Mouse (Mus musculus): Measurements from ENCODE around the gene Zfp189. TPM values are rescaled to one million over a fixed set of nuclear protein-coding genes. Genes with fewer than 3 reads are reported as not detected.

Zfp189 gene
- polyA plus RNA-seq, 1 experiment from 2014 or later = 8.3 TPM

DNA sequence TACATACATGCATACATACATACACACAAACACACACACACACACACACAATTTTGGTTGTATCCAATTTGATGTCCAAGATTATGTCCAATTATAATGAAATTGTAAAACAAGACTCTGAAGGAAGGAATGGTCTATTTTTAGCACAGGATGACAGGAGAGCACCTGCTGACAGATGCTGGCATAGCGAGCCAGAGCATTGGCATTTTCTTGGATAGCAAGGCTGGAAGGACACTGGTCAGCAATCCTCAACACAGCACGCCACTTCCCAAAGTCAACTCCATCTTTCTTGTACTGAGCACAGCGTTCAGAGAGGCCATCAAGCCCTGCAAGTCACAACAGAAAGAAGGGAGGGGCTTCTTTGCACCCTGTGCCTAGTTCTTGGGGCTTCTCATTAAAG is 20.0 kb downstream of the Zfp189 start:
- no peaks in the 10 kb centered on the region for H3K27me3 ChIP-seq (ENCODE audit: control insufficient read depth, insufficient read depth, low read length)
- WGBS = 46% methylated on average over 3 of the region's 3 CpGs

DNA sequence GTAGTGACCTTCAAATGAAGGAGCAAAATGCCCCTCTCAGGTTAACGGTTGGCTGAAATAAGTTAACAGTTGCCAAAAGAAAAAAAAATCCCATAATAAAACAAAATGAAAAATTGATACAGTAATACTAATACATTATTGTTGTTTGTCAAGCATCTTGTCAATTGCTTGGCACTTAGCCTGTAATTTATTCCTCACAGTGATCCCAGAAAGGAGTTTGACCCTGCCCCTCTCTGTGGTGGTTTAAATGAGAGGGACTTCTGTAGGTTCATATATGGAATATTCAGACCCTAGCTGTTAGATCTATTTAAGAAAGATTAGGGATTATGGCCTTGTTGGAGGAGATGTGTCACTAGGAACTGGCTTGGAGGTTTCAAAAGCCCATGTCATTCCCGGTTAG is 25.1 kb downstream of the Zfp189 start:
- Histone ChIP-seq H3K36me3 (ENCODE audit: control insufficient read depth, insufficient read depth, low read length) (no peaks in the 10 kb centered on the region), H3K27me3 (ENCODE audit: control insufficient read depth, insufficient read depth, low read length) (no peaks in the 10 kb centered on the region), H3K9me3 (ENCODE audit: control insufficient read depth, low read length) (no peaks in the 10 kb centered on the region), H3K27ac (replicated peaks in 1 of 2; ENCODE audit: control insufficient read depth in 1 of 2, insufficient read depth in 1 of 2, low read depth in 2 of 2, low read length in 2 of 2) (no peak overlapping the region), H3K4me3 (ENCODE audit: control insufficient read depth in 1 of 2, insufficient read depth in 1 of 2, low read depth in 1 of 2, low read length in 2 of 2) (no peak overlapping the region), H3K4me2 (ENCODE audit: low read length) (no peak overlapping the region), H3K9ac (ENCODE audit: low read length) (no peak overlapping the region), H3K4me1 (ENCODE audit: control insufficient read depth in 2 of 2, insufficient read depth in 2 of 2, low read length in 2 of 2) (peaks cover under 1 to 3% of the 10 kb centered on the region in 2 experiments; a peak in 2 of 4 replicates)
- 87% methylated on average over 2 of the region's 2 CpGs for WGBS
- no peak for ATAC-seq (ENCODE audit: insufficient number of reproducible peaks, insufficient read depth, low FRiP score, low read depth)

More for the DNA sequence above, 20.0 kb downstream of the Zfp189 start:
- Histone ChIP-seq H3K4me3 (ENCODE audit: control insufficient read depth in 1 of 2, insufficient read depth in 1 of 2, low read depth in 1 of 2, low read length in 2 of 2) (no peak overlapping the region), H3K27ac (replicated peaks in 1 of 2; ENCODE audit: control insufficient read depth in 1 of 2, insufficient read depth in 1 of 2, low read depth in 2 of 2, low read length in 2 of 2) (no peak overlapping the region), H3K9ac (ENCODE audit: low read length) (no peak overlapping the region), H3K9me3 (ENCODE audit: control insufficient read depth, low read length) (no peaks in the 10 kb centered on the region), H3K4me1 (ENCODE audit: control insufficient read depth in 2 of 2, insufficient read depth in 2 of 2, low read length in 2 of 2) (peaks cover 2 to 17% of the 10 kb centered on the region in 2 experiments; a peak in 2 of 4 replicates), H3K36me3 (ENCODE audit: control insufficient read depth, insufficient read depth, low read length) (no peaks in the 10 kb centered on the region), H3K4me2 (ENCODE audit: low read length) (no peak overlapping the region)
- no peak for ATAC-seq (ENCODE audit: insufficient number of reproducible peaks, insufficient read depth, low FRiP score, low read depth)

DNA sequence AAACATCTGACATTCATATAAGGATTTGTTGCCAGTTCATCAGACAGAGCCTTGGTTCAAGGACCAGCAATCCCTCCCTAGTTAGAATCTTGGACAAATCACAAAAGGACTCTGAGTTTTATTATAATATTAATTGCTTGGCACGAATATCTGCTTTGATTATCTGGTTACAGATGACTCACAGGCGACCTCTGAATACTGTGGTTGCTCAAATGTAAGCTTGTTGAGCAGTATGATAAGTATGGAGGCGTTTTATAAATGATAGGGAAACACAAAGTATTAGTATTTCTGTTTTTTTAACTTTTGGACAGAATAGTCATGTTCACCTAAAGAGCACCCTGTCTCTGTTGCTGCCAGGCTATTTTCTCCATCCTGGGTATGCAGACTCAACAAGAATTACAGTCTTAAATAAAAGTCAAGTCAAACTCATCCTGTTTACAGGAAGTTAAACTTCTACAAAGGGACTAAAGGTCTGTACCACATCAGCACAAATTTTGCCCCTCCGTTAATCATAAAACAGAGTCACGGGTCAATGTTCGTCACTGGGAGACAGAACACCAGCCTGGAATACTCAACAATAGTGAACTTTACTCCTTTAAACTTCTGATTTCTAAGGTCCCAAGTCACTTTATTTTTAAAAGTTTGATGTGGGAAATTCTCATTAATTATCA is 26.0 kb downstream of the Zfp189 start:
- no peaks in the 10 kb centered on the region for H3K36me3 ChIP-seq (ENCODE audit: control insufficient read depth, insufficient read depth, low read length)
- H3K9ac ChIP-seq (ENCODE audit: low read length) = no peak overlapping the region
- no peak overlapping the region for H3K4me2 ChIP-seq (ENCODE audit: low read length)
- no peaks in the 10 kb centered on the region for H3K9me3 ChIP-seq (ENCODE audit: control insufficient read depth, low read length)
- H3K27ac ChIP-seq (replicated peaks in 1 of 2; ENCODE audit: control insufficient read depth in 1 of 2, insufficient read depth in 1 of 2, low read depth in 2 of 2, low read length in 2 of 2) = no peak overlapping the region
- no peak for ATAC-seq (ENCODE audit: insufficient number of reproducible peaks, insufficient read depth, low FRiP score, low read depth)
- H3K4me1 ChIP-seq (ENCODE audit: control insufficient read depth in 2 of 2, insufficient read depth in 2 of 2, low read length in 2 of 2) = no peaks in the 10 kb centered on the region
- H3K4me3 ChIP-seq (ENCODE audit: control insufficient read depth in 1 of 2, insufficient read depth in 1 of 2, low read depth in 1 of 2, low read length in 2 of 2) = no peak overlapping the region
- H3K27me3 ChIP-seq (ENCODE audit: control insufficient read depth, insufficient read depth, low read length) = no peaks in the 10 kb centered on the region
- WGBS = 64% methylated on average over 6 of the region's 6 CpGs

DNA sequence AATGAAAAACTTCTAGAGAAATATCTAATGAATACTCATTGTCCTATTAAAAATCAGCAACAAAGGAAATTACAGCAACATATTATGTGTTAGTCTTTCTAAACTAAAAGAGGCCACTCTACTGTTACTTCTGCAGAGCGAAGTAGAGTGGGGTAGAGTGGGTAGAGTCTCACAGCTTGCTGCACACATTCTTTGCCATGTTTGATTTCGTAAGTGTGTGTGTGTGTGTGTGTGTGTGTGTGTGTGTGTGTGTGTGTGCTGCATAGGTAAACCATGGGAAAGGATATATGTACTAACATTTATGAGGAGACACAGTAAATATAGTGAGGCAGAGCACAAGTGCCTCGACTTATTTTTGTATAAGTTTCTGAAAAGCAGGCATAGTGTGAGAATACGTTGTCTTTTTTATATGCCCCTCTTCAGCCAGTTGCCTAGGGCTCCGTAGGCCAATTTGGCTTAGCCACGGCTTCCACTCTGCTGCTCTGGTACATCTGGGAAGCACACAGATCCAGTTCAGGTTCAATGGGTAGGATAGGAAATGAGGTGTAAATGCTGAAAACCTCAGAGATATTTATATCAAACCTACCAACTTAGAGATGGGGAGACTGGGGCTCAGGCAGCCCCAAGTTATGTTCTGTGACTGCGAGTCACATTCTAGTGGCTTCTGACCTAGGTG is 26.7 kb downstream of the Zfp189 start:
- Histone ChIP-seq H3K27ac (replicated peaks in 1 of 2; ENCODE audit: control insufficient read depth in 1 of 2, insufficient read depth in 1 of 2, low read depth in 2 of 2, low read length in 2 of 2) (no peak overlapping the region), H3K4me3 (ENCODE audit: control insufficient read depth in 1 of 2, insufficient read depth in 1 of 2, low read depth in 1 of 2, low read length in 2 of 2) (no peak overlapping the region), H3K36me3 (ENCODE audit: control insufficient read depth, insufficient read depth, low read length) (no peaks in the 10 kb centered on the region), H3K9ac (ENCODE audit: low read length) (no peak overlapping the region), H3K4me1 (ENCODE audit: control insufficient read depth in 2 of 2, insufficient read depth in 2 of 2, low read length in 2 of 2) (no peaks in the 10 kb centered on the region), H3K4me2 (ENCODE audit: low read length) (no peak overlapping the region), H3K9me3 (ENCODE audit: control insufficient read depth, low read length) (no peaks in the 10 kb centered on the region), H3K27me3 (ENCODE audit: control insufficient read depth, insufficient read depth, low read length) (no peaks in the 10 kb centered on the region)
- no peak for ATAC-seq (ENCODE audit: insufficient number of reproducible peaks, insufficient read depth, low FRiP score, low read depth)
- WGBS = 81% methylated on average over 7 of the region's 7 CpGs

DNA sequence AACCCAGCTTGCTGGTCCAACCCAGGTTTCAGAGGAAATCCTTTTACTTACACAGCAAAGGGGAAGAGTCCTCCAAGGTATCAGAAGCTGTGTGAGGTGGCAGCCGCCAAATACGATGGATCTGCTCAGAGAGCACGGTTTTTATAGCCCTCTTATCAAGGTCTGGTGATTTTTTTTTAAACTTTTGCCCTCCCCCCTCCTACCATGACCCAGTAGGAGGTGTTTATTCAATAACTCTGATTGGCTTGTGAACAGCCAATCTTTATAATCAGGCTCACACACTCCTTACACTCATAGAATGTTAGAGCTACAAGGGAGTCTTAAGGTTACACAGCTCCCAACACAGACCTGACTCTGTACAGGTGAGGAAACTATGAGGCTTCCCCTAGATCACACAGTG is 28.4 kb downstream of the Zfp189 start, which contains the start of gene Aldob:
Gene Aldob, minus strand, starts transcription at position 164 of the 400 bp plus-strand sequence.
- Histone ChIP-seq H3K9ac (ENCODE audit: low read length) (no peak within 1 kb of the TSS), H3K36me3 (ENCODE audit: control insufficient read depth, insufficient read depth, low read length) (no peaks in the 10 kb centered on the region), H3K27me3 (ENCODE audit: control insufficient read depth, insufficient read depth, low read length) (no peaks in the 10 kb centered on the region), H3K27ac (replicated peaks in 1 of 2; ENCODE audit: control insufficient read depth in 1 of 2, insufficient read depth in 1 of 2, low read depth in 2 of 2, low read length in 2 of 2) (no peak within 1 kb of the TSS), H3K4me3 (ENCODE audit: control insufficient read depth in 1 of 2, insufficient read depth in 1 of 2, low read depth in 1 of 2, low read length in 2 of 2) (no peak within 1 kb of the TSS), H3K9me3 (ENCODE audit: control insufficient read depth, low read length) (no peaks in the 10 kb centered on the region), H3K4me1 (ENCODE audit: control insufficient read depth in 2 of 2, insufficient read depth in 2 of 2, low read length in 2 of 2) (no peaks in the 10 kb centered on the region), H3K4me2 (ENCODE audit: low read length) (no peak within 1 kb of the TSS)
- 38% methylated on average over 3 of the region's 3 CpGs for WGBS
- no peak for ATAC-seq (ENCODE audit: insufficient number of reproducible peaks, insufficient read depth, low FRiP score, low read depth)

DNA sequence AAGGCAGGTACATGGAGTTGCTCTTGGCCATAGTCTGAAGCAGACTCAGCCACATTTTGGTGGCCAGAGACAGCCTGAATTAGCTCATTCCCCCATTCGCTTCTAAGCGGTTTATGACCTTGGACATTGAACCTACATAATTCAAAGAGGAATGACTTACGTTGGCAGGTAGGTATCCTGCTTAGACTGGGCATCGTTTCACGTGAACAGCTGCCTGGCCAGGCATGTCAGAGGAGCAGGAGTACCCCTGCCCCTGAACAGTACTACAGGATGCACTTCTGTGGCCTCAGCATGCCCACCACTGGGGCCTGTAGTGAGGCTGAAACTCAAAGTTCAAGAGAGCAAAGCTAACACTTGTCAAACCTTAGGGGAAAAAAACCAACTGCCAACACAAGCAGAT is 32.4 kb downstream of the Zfp189 start:
- H3K9ac ChIP-seq (ENCODE audit: low read length) = no peak overlapping the region
- no peaks in the 10 kb centered on the region for H3K36me3 ChIP-seq (ENCODE audit: control insufficient read depth, insufficient read depth, low read length)
- ATAC-seq (ENCODE audit: insufficient number of reproducible peaks, insufficient read depth, low FRiP score, low read depth) = no peak
- H3K27ac ChIP-seq (replicated peaks in 1 of 2; ENCODE audit: control insufficient read depth in 1 of 2, insufficient read depth in 1 of 2, low read depth in 2 of 2, low read length in 2 of 2) = no peak overlapping the region
- H3K4me2 ChIP-seq (ENCODE audit: low read length) = no peak overlapping the region
- H3K4me3 ChIP-seq (ENCODE audit: control insufficient read depth in 1 of 2, insufficient read depth in 1 of 2, low read depth in 1 of 2, low read length in 2 of 2) = no peak overlapping the region
- H3K27me3 ChIP-seq (ENCODE audit: control insufficient read depth, insufficient read depth, low read length) = no peaks in the 10 kb centered on the region
- WGBS = 81% methylated on average over 5 of the region's 5 CpGs
- no peaks in the 10 kb centered on the region for H3K4me1 ChIP-seq (ENCODE audit: control insufficient read depth in 2 of 2, insufficient read depth in 2 of 2, low read length in 2 of 2)
- no peaks in the 10 kb centered on the region for H3K9me3 ChIP-seq (ENCODE audit: control insufficient read depth, low read length)

DNA sequence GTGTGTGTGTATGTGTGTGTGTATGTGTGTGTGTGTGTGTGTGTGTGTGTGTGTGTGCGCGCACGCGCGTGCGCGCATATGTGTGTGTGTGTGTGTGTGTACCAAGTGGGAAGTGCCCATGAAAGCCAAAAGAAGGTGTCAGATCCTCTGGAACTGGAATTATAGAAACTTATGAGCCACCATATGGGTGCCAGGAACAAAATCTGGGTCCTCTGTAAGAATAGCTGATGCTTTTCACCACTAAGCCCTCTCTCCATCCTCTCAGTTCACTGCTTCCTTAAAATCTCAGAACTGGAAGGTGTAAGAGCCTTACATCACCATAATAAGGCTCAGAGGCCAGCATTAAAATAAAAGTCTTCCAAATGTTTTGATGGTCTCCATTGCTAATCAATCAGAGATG is 36.4 kb downstream of the Zfp189 start:
- Histone ChIP-seq H3K9me3 (ENCODE audit: control insufficient read depth, low read length) (no peaks in the 10 kb centered on the region), H3K27me3 (ENCODE audit: control insufficient read depth, insufficient read depth, low read length) (no peaks in the 10 kb centered on the region), H3K4me2 (ENCODE audit: low read length) (no peak overlapping the region), H3K27ac (replicated peaks in 1 of 2; ENCODE audit: control insufficient read depth in 1 of 2, insufficient read depth in 1 of 2, low read depth in 2 of 2, low read length in 2 of 2) (no peak overlapping the region), H3K9ac (ENCODE audit: low read length) (no peak overlapping the region), H3K4me3 (ENCODE audit: control insufficient read depth in 1 of 2, insufficient read depth in 1 of 2, low read depth in 1 of 2, low read length in 2 of 2) (no peak overlapping the region), H3K4me1 (ENCODE audit: control insufficient read depth in 2 of 2, insufficient read depth in 2 of 2, low read length in 2 of 2) (no peaks in the 10 kb centered on the region), H3K36me3 (ENCODE audit: control insufficient read depth, insufficient read depth, low read length) (no peaks in the 10 kb centered on the region)
- no peak for ATAC-seq (ENCODE audit: insufficient number of reproducible peaks, insufficient read depth, low FRiP score, low read depth)
- 97% methylated on average over 6 of the region's 7 CpGs for WGBS

Measured in heart, embryonic 14.5 days (tissue).